In genomic region chr4:45184521-45185330, GRCm38 (mm10) we compare ENCODE assay signal across 8 mouse cellular contexts. TPM values are rescaled to one million over a fixed set of nuclear protein-coding genes. Genes with fewer than 3 reads are reported as not detected.
DNase-seq lines count a peak whose midpoint lies in the region; ATAC-seq and TF ChIP-seq lines count a peak whose summit lies in the region.

Gene Frmpd1 (plus strand): TSS chr4:45184875.

- TF ChIP-seq CTCF in left cerebral cortex, adult 2 months (IDR thresholded peaks at IDR 0.05): no peak; the same call in 1 of the 2 replicates

- peak within 1 kb of the TSS; percentile 69 for H3K9ac ChIP-seq in hindbrain, embryonic 16.5 days (ENCODE audit: low read depth, low read length)

- no peaks in the 10 kb centered on the region for H3K36me3 ChIP-seq in hindbrain, embryonic 16.5 days (ENCODE audit: control insufficient read depth, insufficient read depth, low read length)

- under 1% methylated on average over 40 of the region's 85 CpGs for WGBS in hindbrain, embryonic 16.5 days

- intact Hi-C loops in left cerebral cortex, adult 2 months (cut with DNase I): loop anchor here (10.0 kb wide), 1 partner anchor 70 kb away; no protein-coding TSS in a partner anchor

- H3K27me3 ChIP-seq in hindbrain, embryonic 16.5 days (replicated peaks; ENCODE audit: control insufficient read depth, insufficient read depth, low read length): no peaks in the 10 kb centered on the region

- peaks cover 5% of the 10 kb centered on the region for H3K4me1 ChIP-seq in hindbrain, embryonic 16.5 days (ENCODE audit: control insufficient read depth, insufficient read depth, low read depth, low read length)

- DNase-seq in adrenal gland, adult 2 months: peak; percentile 83
- DNase-seq in cerebellum, postnatal 4 days (ENCODE audit: low spot score in 2 of 2): peak; percentile 26 to 66
- DNase-seq in gastrocnemius, adult 8-10 months (ENCODE audit: low spot score in 2 of 2): peak; percentile 11 to 43
- DNase-seq in left cerebral cortex, adult 2 months (ENCODE audit: extremely low spot score in 1 of 2, low spot score in 2 of 2): peak; percentile 60 to 66
- peak; percentile 54 for DNase-seq in lung, postnatal 36 days
- peak; percentile 73 to 75 for DNase-seq in right cerebral cortex, postnatal 10 days (ENCODE audit: low spot score in 2 of 2)

- peak within 1 kb of the TSS; percentile 48; the same call in 1 of the 2 replicates for H3K27ac ChIP-seq in hindbrain, embryonic 16.5 days (ENCODE audit: low read depth, low read length)
- H3K27ac ChIP-seq in left cerebral cortex, adult 2 months: peak within 1 kb of the TSS; percentile 81

- H3K4me3 ChIP-seq in hindbrain, embryonic 16.5 days (ENCODE audit: low read length): peak within 1 kb of the TSS; percentile 55
- H3K4me3 ChIP-seq in left cerebral cortex, adult 2 months: peak within 1 kb of the TSS; percentile 80

- no peaks in the 10 kb centered on the region for H3K9me3 ChIP-seq in hindbrain, embryonic 16.5 days (ENCODE audit: control insufficient read depth, low read length)

- peak; percentile 85 for ATAC-seq in hindbrain, embryonic 16.5 days
- ATAC-seq in monocyte, adult 5-6 weeks (replicated peaks; ENCODE audit: insufficient number of reproducible peaks, low FRiP score, low TSS enrichment, poor library complexity, severe bottlenecking): no peak

- peak within 1 kb of the TSS; percentile 90 for H3K4me2 ChIP-seq in hindbrain, embryonic 16.5 days (ENCODE audit: low read length)

RNA-seq across cellular contexts. Expression of gene Frmpd1, which starts in this region (rescaled TPM):
- 1 to 10 TPM; 5.2 to 7.4 TPM for total RNA-seq in adrenal gland, adult 2 months (2021)
- polyA plus RNA-seq in adrenal gland, adult 2 months (2012; rRNA removed): 3.7 and 4.0 TPM in 2 replicates
- total RNA-seq in gastrocnemius, adult 8-10 months (2022): under 1 TPM in 1 of 4 experiments, not detected in 3; 0.04 TPM
- 2.2 and 3.2 TPM in 2 replicates for polyA plus RNA-seq in hindbrain, embryonic 16.5 days (2015; fragmentation: Nextera tagmentation; extraction: Ambion mirVana)
- 10 to 100 TPM; 12.9 to 13.0 TPM for total RNA-seq in left cerebral cortex, adult 2 months (2021)
- total RNA-seq in monocyte, adult 5-6 weeks (2017): not detected in 3 replicates

Comparison
In these comparisons a context has a peak if more than half of its experiments do, and no peak if none do; other contexts are left out.
1. Peak in DNase-seq in gastrocnemius, adult 8-10 months; RNA of the gene not detected or under 1 TPM.
2. DNase-seq: peak in every context shown above with its lines; median percentile 83 in adrenal gland, adult 2 months; 74 in right cerebral cortex, postnatal 10 days; 63 in left cerebral cortex, adult 2 months; 54 in lung, postnatal 36 days; 46 in cerebellum, postnatal 4 days; 27 in gastrocnemius, adult 8-10 months.